Mouse (Mus musculus) limb, embryonic 12.5 days (tissue): Measurements from ENCODE around the gene Psmd4. TPM values are rescaled to one million over a fixed set of nuclear protein-coding genes. Genes with fewer than 3 reads are reported as not detected.
A peak's percentile ranks its signal among the peaks of the same experiment; 100 is the strongest.
"Not testable (repeated sequence)": the region's sequence is repeated elsewhere in the genome, so short reads cannot be mapped to it uniquely, and the experiment has no call there.

Experiments used
- ATAC-seq: fragments of 200-750 bp; cut with Nextera tagmentation; 2 replicates; pipeline ENCODE4 v1.8.0; 2017; ENCODE audit warnings: low read depth, moderate TSS enrichment; ENCODE audit not compliant: insufficient number of reproducible peaks, insufficient read depth, low FRiP score, low TSS enrichment
- H3K27ac ChIP-seq: fragments of 300-500 bp; sonication (generic); 2 replicates; pipeline ENCODE4 v1.5.1; 2016; ENCODE audit warnings: mild to moderate bottlenecking, moderate library complexity
- H3K27me3 ChIP-seq: fragments of 300-500 bp; sonication (generic); 2 replicates; pipeline ENCODE4 v1.6.1; 2016; ENCODE audit warnings: mild to moderate bottlenecking, moderate library complexity
- H3K36me3 ChIP-seq: fragments of 300-500 bp; sonication (generic); 2 replicates; pipeline ENCODE4 v1.6.1; 2016; ENCODE audit warnings: mild to moderate bottlenecking, moderate library complexity
- H3K4me1 ChIP-seq: fragments of 300-500 bp; sonication (generic); replicated peaks from 2 replicates; pipeline ENCODE4 v1.6.1; 2016
- H3K4me2 ChIP-seq: fragments of 300-500 bp; sonication (generic); 2 replicates; pipeline ENCODE4 v1.6.1; 2016; ENCODE audit warnings: mild to moderate bottlenecking, moderate library complexity
- H3K4me3 ChIP-seq: fragments of 300-500 bp; sonication (generic); replicated peaks from 2 replicates; pipeline ENCODE4 v1.5.1; 2016; ENCODE audit warnings: mild to moderate bottlenecking
- H3K9ac ChIP-seq: fragments of 300-500 bp; sonication (generic); replicated peaks from 2 replicates; pipeline ENCODE4 v1.6.1; 2016; ENCODE audit warnings: mild to moderate bottlenecking, moderate library complexity
- H3K9me3 ChIP-seq: fragments of 300-500 bp; sonication (generic); 2 replicates; pipeline ENCODE4 v1.6.1; 2016; ENCODE audit warnings: mild to moderate bottlenecking, moderate library complexity
- WGBS: fragments of 180-500 bp; shearing (Covaris S2); methylation state at CpG from one replicate; pipeline ENCODE4 v1.1.7; 2016; 5-methylcytosine and 5-hydroxymethylcytosine counted together
- polyA plus RNA-seq: library from polyadenylated mRNA; unstranded; fragments of >200 nt; fragmentation: Nextera tagmentation; extraction: Ambion mirVana; gene quantifications from 2 replicates; pipeline ENCODE4 v1.2.1, GENCODE M21; 2016

Gene Psmd4
- polyA plus RNA-seq, 1 experiment from 2014 or later: 310 TPM

DNA sequence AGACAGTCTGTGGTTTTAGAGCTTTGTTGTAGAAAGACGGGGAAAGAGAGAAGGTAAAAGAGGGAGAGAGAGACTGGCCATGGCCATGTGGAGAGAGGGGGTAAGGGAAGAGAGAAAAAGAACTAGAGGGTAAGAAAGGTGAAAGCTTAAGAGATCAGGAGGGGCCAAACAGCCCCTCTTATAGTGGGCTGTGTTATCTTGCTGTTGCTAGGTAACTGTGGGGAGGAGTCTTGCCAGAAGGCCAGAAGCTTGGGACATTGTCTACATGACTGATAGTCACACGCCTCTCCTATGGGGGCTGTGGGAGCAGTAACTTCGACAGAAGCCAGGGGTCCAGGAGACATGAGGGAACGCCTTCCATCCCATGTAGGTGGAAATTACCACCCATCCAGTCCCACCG is 17.2 kb downstream of the Psmd4 start:
- Histone ChIP-seq H3K9ac (no peak overlapping the region), H3K4me3 (no peak overlapping the region), H3K27ac (no peak overlapping the region), H3K36me3 (peaks cover 6% of the 10 kb centered on the region; the same call in 1 of the 2 replicates), H3K4me2 (no peak overlapping the region), H3K4me1 (peaks cover 23% of the 10 kb centered on the region), H3K9me3 (no peaks in the 10 kb centered on the region), H3K27me3 (no peaks in the 10 kb centered on the region)
- ATAC-seq: no peak
- 55% methylated on average over 5 of the region's 5 CpGs for WGBS

DNA sequence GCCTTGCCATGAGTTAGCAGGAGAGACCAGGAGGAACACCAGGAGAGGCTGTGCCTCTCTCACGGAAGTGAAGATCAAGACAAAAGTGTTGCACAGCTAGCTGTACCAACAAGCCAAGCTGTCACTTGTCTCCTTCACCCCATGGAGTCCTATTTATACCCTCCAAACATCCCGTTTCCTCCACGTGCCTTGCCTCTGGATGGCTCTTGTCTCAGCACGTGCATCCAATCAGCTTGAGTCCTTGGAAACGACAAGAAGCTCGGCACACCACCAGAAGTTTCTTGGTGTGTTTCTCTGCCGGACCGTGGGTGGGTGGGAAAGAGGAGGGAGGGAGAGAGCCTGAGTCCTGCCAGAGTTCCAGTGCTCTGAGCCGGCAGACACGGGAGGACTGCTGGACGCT is 17.9 kb downstream of the Psmd4 start:
- H3K27ac ChIP-seq: peak overlapping the region; percentile 7; the same call in 1 of the 2 replicates
- 0 out of 2 replicates have a peak overlapping the region, but pooled peaks have one; percentile 8 for H3K9ac ChIP-seq
- H3K4me1 ChIP-seq: peaks cover 23% of the 10 kb centered on the region
- H3K27me3 ChIP-seq: no peaks in the 10 kb centered on the region
- WGBS: 30% methylated on average over 11 of the region's 11 CpGs
- H3K36me3 ChIP-seq: no peaks in the 10 kb centered on the region; the same call in 1 of the 2 replicates
- no peak overlapping the region for H3K4me3 ChIP-seq
- H3K9me3 ChIP-seq: no peaks in the 10 kb centered on the region
- no peak overlapping the region for H3K4me2 ChIP-seq
- no peak for ATAC-seq

- not testable (repeated sequence) for ATAC-seq, H3K4me3 ChIP-seq, H3K4me2 ChIP-seq, H3K9ac ChIP-seq, H3K9me3 ChIP-seq, H3K36me3 ChIP-seq, H3K27me3 ChIP-seq, H3K27ac ChIP-seq
- WGBS: 91% methylated on average over 5 of the region's 5 CpGs
- peaks cover 15% of the 10 kb centered on the region for H3K4me1 ChIP-seq
Observed at GRCm38 (mm10) chr3:95020956-95021355, 21.5 kb downstream of the Psmd4 start.

- Histone ChIP-seq H3K27ac (no peak overlapping the region), H3K4me2 (no peak overlapping the region), H3K4me3 (no peak overlapping the region), H3K4me1 (peaks cover 13% of the 10 kb centered on the region), H3K9me3 (no peaks in the 10 kb centered on the region), H3K9ac (no peak overlapping the region), H3K27me3 (no peaks in the 10 kb centered on the region), H3K36me3 (no peaks in the 10 kb centered on the region)
- WGBS: 82% methylated on average over 2 of the region's 2 CpGs
- ATAC-seq: no peak
Observed at GRCm38 (mm10) chr3:95018741-95019140, 23.7 kb downstream of the Psmd4 start.

GRCm38 (mm10) chr3:95016532-95017056 is 25.8 kb downstream of the Psmd4 start:
- Histone ChIP-seq H3K36me3 (peaks cover 12% of the 10 kb centered on the region), H3K4me3 (peak overlapping the region; percentile 63), H3K27ac (peak overlapping the region; percentile 97), H3K9ac (peak overlapping the region; percentile 66), H3K4me1 (peaks cover 22% of the 10 kb centered on the region), H3K4me2 (peak overlapping the region; percentile 96), H3K9me3 (no peaks in the 10 kb centered on the region), H3K27me3 (no peaks in the 10 kb centered on the region)
- ATAC-seq: no peak
- 5% methylated on average over 21 of the region's 21 CpGs for WGBS

GRCm38 (mm10) chr3:95015891-95016531 is 26.4 kb downstream of the Psmd4 start:
- peaks cover 18% of the 10 kb centered on the region for H3K36me3 ChIP-seq
- no peaks in the 10 kb centered on the region for H3K9me3 ChIP-seq
- ATAC-seq: peak; percentile 79
- peak overlapping the region; percentile 97 for H3K27ac ChIP-seq
- H3K9ac ChIP-seq: peak overlapping the region; percentile 66
- peak overlapping the region; percentile 96 for H3K4me2 ChIP-seq
- WGBS: under 1% methylated on average over 40 of the region's 40 CpGs
- H3K4me3 ChIP-seq: peak overlapping the region; percentile 63
- no peaks in the 10 kb centered on the region for H3K27me3 ChIP-seq
- H3K4me1 ChIP-seq: peaks cover 22% of the 10 kb centered on the region

DNA sequence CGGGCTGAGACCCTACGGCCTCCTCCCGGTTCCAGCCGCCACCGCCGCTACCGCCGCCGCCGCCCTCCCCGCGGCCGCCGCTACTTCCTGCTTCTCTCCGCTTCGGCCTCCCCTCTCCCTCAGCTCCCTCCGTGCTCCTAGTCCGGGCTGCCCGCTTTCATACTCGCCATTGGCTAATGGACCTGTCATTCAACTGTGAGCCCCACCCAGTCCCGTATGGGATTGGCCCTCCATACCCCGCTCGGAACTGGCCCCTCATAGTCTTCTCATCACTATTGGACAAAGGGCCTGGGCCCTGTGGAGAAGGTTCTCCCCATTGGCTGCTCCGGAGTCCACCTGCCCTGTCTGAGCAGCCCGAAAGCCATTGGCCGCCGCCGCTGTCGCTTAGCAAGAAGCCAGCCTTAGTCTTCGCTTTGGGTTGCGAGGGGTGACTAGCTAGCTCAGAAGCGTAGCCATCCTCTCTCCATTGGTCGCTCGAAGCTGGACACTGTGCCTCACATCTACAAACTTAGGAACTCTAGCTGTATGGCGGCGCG is 27.0 kb downstream of the Psmd4 start, which contains the start of gene Zfp687:
Gene Zfp687 (minus strand): TSS at position 112 of the 536 bp plus-strand sequence.
- Histone ChIP-seq H3K27ac (peak within 1 kb of the TSS; percentile 97), H3K9ac (peak within 1 kb of the TSS; percentile 78), H3K4me2 (peak within 1 kb of the TSS; percentile 96), H3K4me3 (peak within 1 kb of the TSS; percentile 63), H3K36me3 (peaks cover 24% of the 10 kb centered on the region), H3K9me3 (no peaks in the 10 kb centered on the region), H3K27me3 (no peaks in the 10 kb centered on the region), H3K4me1 (peaks cover 22% of the 10 kb centered on the region)
- WGBS: under 1% methylated on average over 28 of the region's 37 CpGs
- peak; percentile 99 for ATAC-seq

- Histone ChIP-seq H3K36me3 (peaks cover 32% of the 10 kb centered on the region), H3K27ac (peak overlapping the region; percentile 97), H3K9ac (peak overlapping the region; percentile 78), H3K4me2 (peak overlapping the region; percentile 96), H3K4me3 (peak overlapping the region; percentile 63), H3K4me1 (peaks cover 22% of the 10 kb centered on the region), H3K9me3 (no peaks in the 10 kb centered on the region), H3K27me3 (no peaks in the 10 kb centered on the region)
- WGBS: 1% methylated on average over 44 of the region's 44 CpGs
- ATAC-seq: 0 out of 2 replicates have a peak, but pooled peaks have one; percentile 0
Observed at GRCm38 (mm10) chr3:95014428-95015151, 27.8 kb downstream of the Psmd4 start.

- Histone ChIP-seq H3K4me3 (peak overlapping the region; percentile 63), H3K9ac (peak overlapping the region; percentile 78), H3K9me3 (no peaks in the 10 kb centered on the region), H3K4me1 (peaks cover 22% of the 10 kb centered on the region), H3K27ac (0 out of 2 replicates have a peak overlapping the region, but pooled peaks have one; percentile 37), H3K4me2 (peak overlapping the region; percentile 96), H3K36me3 (peaks cover 40% of the 10 kb centered on the region), H3K27me3 (no peaks in the 10 kb centered on the region)
- ATAC-seq: no peak
- 14% methylated on average over 13 of the region's 13 CpGs for WGBS
Observed at GRCm38 (mm10) chr3:95013699-95014427, 28.6 kb downstream of the Psmd4 start.

- H3K27ac ChIP-seq: no peak overlapping the region
- peaks cover 48% of the 10 kb centered on the region for H3K36me3 ChIP-seq
- H3K4me1 ChIP-seq: peaks cover 22% of the 10 kb centered on the region
- no peaks in the 10 kb centered on the region for H3K9me3 ChIP-seq
- H3K9ac ChIP-seq: 0 out of 2 replicates have a peak overlapping the region, but pooled peaks have one; percentile 78
- 76% methylated on average over 3 of the region's 3 CpGs for WGBS
- peak overlapping the region; percentile 96 for H3K4me2 ChIP-seq
- peak overlapping the region; percentile 63 for H3K4me3 ChIP-seq
- H3K27me3 ChIP-seq: no peaks in the 10 kb centered on the region
- ATAC-seq: no peak
Observed at GRCm38 (mm10) chr3:95012982-95013381, 29.4 kb downstream of the Psmd4 start.
